Mouse (Mus musculus) erythroblast, embryonic 14.5 days (primary cell): ENCODE data around the gene Rasgrp2.

Experiments
- GATA1 ChIP-seq: IDR thresholded peaks from 2 replicates; pipeline ENCODE4 v1.6.1; 2012; ENCODE audit warnings: low read length, inconsistent platforms, mixed read lengths
- TAL1 ChIP-seq: IDR thresholded peaks from 3 replicates; pipeline ENCODE4 v1.6.1; 2012; ENCODE audit warnings: low read length, inconsistent platforms, mixed read lengths

DNA sequence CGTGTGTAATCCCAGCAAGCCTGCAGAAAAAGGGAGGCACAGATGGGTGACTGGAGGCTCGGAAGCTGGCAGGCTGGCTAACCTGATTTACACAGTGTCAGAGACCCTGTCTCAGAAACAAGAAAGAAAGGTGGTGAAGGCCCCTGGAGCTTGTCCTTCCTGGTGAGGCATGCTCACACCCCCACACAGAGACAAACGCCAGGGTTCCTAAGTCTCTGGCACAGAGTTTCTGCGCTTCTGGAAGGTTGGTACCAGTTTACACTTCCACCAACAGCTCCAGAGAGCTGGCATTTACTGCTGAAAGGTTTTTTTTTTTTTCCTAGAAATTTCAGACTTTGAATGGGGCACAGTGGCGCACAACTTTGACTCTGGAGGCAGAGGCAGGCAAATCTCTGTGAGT, 2.9 kb upstream of the Rasgrp2 start:
- TF ChIP-seq TAL1, result no peak
- no peak for TF ChIP-seq GATA1
